Mouse (Mus musculus): ENCODE results near the gene Smarca4. TPM values are rescaled to one million over a fixed set of nuclear protein-coding genes. Genes with fewer than 3 reads are reported as not detected.

Gene Smarca4
- polyA plus RNA-seq, 1 experiment, result 283 TPM

DNA sequence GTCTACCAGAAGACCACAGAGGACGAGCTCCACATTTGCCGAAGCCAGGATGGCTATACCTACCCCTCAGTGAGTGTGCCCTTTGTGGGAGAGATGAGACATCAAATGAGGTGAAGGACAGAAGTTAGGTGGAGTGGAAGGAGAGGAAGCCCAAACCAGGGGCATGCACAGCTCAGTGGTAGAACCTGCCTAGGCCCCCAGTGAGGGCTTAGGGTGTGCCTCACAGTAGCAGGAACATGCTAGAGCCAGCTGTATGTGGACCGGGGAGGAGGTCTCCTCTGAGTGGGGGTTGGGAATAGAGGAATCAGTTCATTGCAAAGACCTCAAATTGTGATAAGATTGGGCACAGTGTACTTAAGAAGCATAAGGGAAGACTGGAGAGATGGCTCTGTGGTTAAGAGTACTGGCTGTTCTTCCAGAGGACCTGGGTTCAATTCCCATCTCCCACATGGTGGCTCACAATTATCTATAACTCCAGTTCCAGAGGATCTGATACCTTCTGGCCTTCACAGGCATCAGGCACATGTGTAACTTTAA, 131.3 kb downstream of the Smarca4 start:
- TF ChIP-seq GATA1 (IDR thresholded peaks at IDR 0.05; ENCODE audit: low read length), result no peak

GRCm38 (mm10) chr9:21748033-21748432, 132.1 kb downstream of the Smarca4 start:
- TF ChIP-seq GATA1 (IDR thresholded peaks at IDR 0.05; ENCODE audit: low read length), result no peak

GRCm38 (mm10) chr9:21748491-21748890, 132.5 kb downstream of the Smarca4 start:
- no peak for TF ChIP-seq GATA1 (IDR thresholded peaks at IDR 0.05; ENCODE audit: low read length)

- TF ChIP-seq GATA1 (IDR thresholded peaks at IDR 0.05; ENCODE audit: low read length), result no peak
Measured at GRCm38 (mm10) chr9:21749382-21750118, 133.6 kb downstream of the Smarca4 start.

- TF ChIP-seq GATA1 (IDR thresholded peaks at IDR 0.05; ENCODE audit: low read length), result no peak
Measured at GRCm38 (mm10) chr9:21750370-21750769, 134.4 kb downstream of the Smarca4 start.

- TF ChIP-seq GATA1 (IDR thresholded peaks at IDR 0.05; ENCODE audit: low read length), result no peak
Measured at GRCm38 (mm10) chr9:21751347-21751746, 135.4 kb downstream of the Smarca4 start.

DNA sequence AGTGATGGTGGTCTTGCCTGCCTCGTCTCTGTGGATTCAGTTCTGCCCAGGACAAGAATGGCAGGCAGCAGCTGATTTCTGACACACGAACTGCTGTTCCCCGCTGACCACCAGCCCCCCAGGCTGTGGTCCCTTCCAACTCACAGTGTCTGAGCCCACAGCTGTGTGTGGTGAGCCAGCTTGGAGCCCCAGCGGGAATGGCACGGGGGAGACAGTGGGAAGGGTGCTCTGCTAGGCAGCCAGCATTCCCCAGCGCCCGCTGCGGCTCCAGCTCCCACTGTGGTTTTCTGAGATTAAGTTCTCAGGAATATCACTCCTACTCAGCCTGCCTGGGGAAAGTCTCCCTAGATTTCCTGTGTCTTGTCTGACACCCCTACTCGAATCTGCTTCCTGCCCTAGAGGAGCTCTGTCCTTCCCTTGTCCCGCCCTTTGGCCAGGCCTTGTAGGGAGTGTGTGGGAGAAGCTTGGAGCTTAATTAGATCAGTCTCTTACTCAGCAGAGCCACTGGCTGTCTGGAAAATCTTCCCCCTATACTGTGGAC, 136.4 kb downstream of the Smarca4 start:
- TF ChIP-seq GATA1 (IDR thresholded peaks at IDR 0.05; ENCODE audit: low read length), result no peak

Other genes starting within 250 kb of the Smarca4 start
- gene Ilf3, start 248.3 kb upstream of the Smarca4 start, polyA plus RNA-seq (2012), result 133 TPM in 2 replicates
- 77.4 and 86.9 TPM in 2 replicates for gene Qtrt1, start 204.3 kb upstream of the Smarca4 start, polyA plus RNA-seq (2012)
- gene Dnm2, start 191.3 kb upstream of the Smarca4 start, polyA plus RNA-seq (2012), result 408 and 485 TPM in 2 replicates
- gene Tmed1, start 105.9 kb upstream of the Smarca4 start, polyA plus RNA-seq (2012), result 10.4 and 15.4 TPM in 2 replicates
- 0.53 and 0.54 TPM in 2 replicates for gene AB124611, start 90.0 kb upstream of the Smarca4 start, polyA plus RNA-seq (2012)
- 135 and 151 TPM in 2 replicates for gene Carm1, start 69.3 kb upstream of the Smarca4 start, polyA plus RNA-seq (2012)
- gene Timm29, start 23.4 kb upstream of the Smarca4 start, polyA plus RNA-seq (2012), result 17.9 and 24.7 TPM in 2 replicates
- 3.3 and 4.6 TPM in 2 replicates for gene Yipf2, start 23.3 kb upstream of the Smarca4 start, polyA plus RNA-seq (2012)
- gene Ldlr, start 107.3 kb downstream of the Smarca4 start, polyA plus RNA-seq (2012), result 35.3 and 54.5 TPM in 2 replicates
- 90.6 and 123 TPM in 2 replicates for gene Spc24, start 144.1 kb downstream of the Smarca4 start, polyA plus RNA-seq (2012)
- 0.01 and 0.04 TPM in 2 replicates for gene Kank2, start 182.6 kb downstream of the Smarca4 start, polyA plus RNA-seq (2012)
- gene Angptl8, start 219.3 kb downstream of the Smarca4 start, polyA plus RNA-seq (2012), result not detected in 2 replicates
- 6.5 and 7.2 TPM in 2 replicates for gene Dock6, start 236.5 kb downstream of the Smarca4 start, polyA plus RNA-seq (2012)